Mouse (Mus musculus): ENCODE measurements at regions not wholly inside any gene's neighbourhood (a gene's known extent, or its start where the extent isn't known, plus 50 kb on each side); places are given as distances from the start of the nearest gene placed in this dataset.

- no peak for TF ChIP-seq POLR2A (IDR thresholded peaks at IDR 0.05; ENCODE audit: borderline replicate concordance, extremely low read depth, low read depth, low read length)
- TF ChIP-seq CTCF (IDR thresholded peaks at IDR 0.05; ENCODE audit: insufficient read depth, low read length), result no peak
These were observed 142.6 kb downstream of the Sox9 start for GRCm38 (mm10) chr11:112924577-112924976.
